Mouse (Mus musculus): ENCODE measurements around the gene Urod. TPM values are rescaled to one million over a fixed set of nuclear protein-coding genes. Genes with fewer than 3 reads are reported as not detected.

The Urod gene
- polyA plus RNA-seq, 1 experiment from 2014 or later: 121 TPM

Other genes with a start within 250 kb of the Urod start
- gene Toe1, start 186.8 kb downstream of the Urod start, polyA plus RNA-seq (2014; fragmentation: Nextera tagmentation; extraction: Ambion mirVana): 41.1 and 43.3 TPM in 2 replicates
- 21.2 and 25.3 TPM in 2 replicates for gene Mutyh, start 186.7 kb downstream of the Urod start, polyA plus RNA-seq (2014; fragmentation: Nextera tagmentation; extraction: Ambion mirVana)
- gene Hpdl, start 172.7 kb downstream of the Urod start, polyA plus RNA-seq (2014; fragmentation: Nextera tagmentation; extraction: Ambion mirVana): 1.2 and 1.4 TPM in 2 replicates
- gene Zswim5, start 117.0 kb downstream of the Urod start, polyA plus RNA-seq (2014; fragmentation: Nextera tagmentation; extraction: Ambion mirVana): 1.1 and 1.3 TPM in 2 replicates
- 6.7 and 9.9 TPM in 2 replicates for gene Hectd3, start 904 bp upstream of the Urod start, polyA plus RNA-seq (2014; fragmentation: Nextera tagmentation; extraction: Ambion mirVana)
- 53.5 and 57.2 TPM in 2 replicates for gene Eif2b3, start 25.0 kb upstream of the Urod start, polyA plus RNA-seq (2014; fragmentation: Nextera tagmentation; extraction: Ambion mirVana)
- 6.1 and 6.3 TPM in 2 replicates for gene Ptch2, start 101.7 kb upstream of the Urod start, polyA plus RNA-seq (2014; fragmentation: Nextera tagmentation; extraction: Ambion mirVana)
- 4.1 and 4.5 TPM in 2 replicates for gene Btbd19, start 131.3 kb upstream of the Urod start, polyA plus RNA-seq (2014; fragmentation: Nextera tagmentation; extraction: Ambion mirVana)
- gene Tctex1d4, start 132.4 kb upstream of the Urod start, polyA plus RNA-seq (2014; fragmentation: Nextera tagmentation; extraction: Ambion mirVana): not detected in 2 replicates
- gene Plk3, start 139.6 kb upstream of the Urod start, polyA plus RNA-seq (2014; fragmentation: Nextera tagmentation; extraction: Ambion mirVana): 2.0 and 2.3 TPM in 2 replicates
- gene Rps8, start 161.8 kb upstream of the Urod start, polyA plus RNA-seq (2014; fragmentation: Nextera tagmentation; extraction: Ambion mirVana): 1,072 and 1,111 TPM in 2 replicates
- 125 and 136 TPM in 2 replicates for gene Kif2c, start 188.2 kb upstream of the Urod start, polyA plus RNA-seq (2014; fragmentation: Nextera tagmentation; extraction: Ambion mirVana)